Mouse (Mus musculus): ENCODE data around the gene Clspn. TPM values are rescaled to one million over a fixed set of nuclear protein-coding genes. Genes with fewer than 3 reads are reported as not detected.

The Clspn gene
- not detected for polyA plus RNA-seq (2014; fragmentation: Illumina TruSeq; extraction: RNeasy Lipid Tissue Mini Kit (QIAGEN cat#74804); ENCODE audit: low read depth, low replicate concordance)

DNA sequence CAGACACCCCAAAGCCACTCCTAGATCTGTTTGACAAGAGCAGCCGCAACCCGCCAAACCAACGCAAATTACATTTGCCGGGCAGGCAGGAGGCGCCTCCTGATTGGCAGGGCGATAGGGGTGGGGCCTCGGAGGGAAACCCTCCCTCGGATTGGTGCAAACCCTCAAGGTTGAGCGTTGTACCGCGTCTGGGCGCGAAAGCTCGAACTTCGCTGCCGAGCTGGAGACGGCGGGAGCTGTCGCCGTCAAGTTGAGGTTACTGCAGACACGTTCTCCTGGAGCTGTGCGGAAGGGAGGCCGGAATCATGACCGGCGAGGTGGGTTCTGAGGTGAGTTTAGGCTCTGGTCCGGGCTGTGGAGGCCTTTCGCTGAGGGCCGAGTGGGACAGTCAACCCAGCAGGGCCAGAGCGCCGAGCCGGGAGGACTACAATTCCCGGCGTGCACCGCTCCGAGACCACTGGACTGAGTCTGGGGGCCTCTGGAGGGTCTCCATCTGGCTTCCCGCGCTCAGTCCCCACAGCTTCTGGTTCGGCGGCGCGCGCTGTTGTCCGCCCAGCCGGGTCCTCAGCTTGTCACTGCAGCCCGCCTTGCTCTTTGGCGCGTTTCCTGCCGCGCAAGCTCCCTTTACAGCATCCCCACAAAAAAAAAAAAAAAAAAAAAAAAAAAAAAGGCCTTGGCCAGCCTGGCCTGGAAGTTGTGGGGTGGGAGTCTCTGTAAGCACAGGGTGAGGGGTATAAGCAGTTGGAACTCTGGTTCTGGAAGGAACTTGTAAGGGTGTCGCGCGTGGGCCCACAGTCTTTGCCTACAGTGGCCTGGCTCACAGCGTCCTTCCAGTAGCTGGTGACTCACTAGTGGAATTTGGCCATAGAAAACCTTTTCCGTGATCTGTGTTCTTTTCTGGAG is at the start of gene Clspn:
TSS of gene Clspn (plus strand) at position 127 of the 903 bp plus-strand sequence.

DNA sequence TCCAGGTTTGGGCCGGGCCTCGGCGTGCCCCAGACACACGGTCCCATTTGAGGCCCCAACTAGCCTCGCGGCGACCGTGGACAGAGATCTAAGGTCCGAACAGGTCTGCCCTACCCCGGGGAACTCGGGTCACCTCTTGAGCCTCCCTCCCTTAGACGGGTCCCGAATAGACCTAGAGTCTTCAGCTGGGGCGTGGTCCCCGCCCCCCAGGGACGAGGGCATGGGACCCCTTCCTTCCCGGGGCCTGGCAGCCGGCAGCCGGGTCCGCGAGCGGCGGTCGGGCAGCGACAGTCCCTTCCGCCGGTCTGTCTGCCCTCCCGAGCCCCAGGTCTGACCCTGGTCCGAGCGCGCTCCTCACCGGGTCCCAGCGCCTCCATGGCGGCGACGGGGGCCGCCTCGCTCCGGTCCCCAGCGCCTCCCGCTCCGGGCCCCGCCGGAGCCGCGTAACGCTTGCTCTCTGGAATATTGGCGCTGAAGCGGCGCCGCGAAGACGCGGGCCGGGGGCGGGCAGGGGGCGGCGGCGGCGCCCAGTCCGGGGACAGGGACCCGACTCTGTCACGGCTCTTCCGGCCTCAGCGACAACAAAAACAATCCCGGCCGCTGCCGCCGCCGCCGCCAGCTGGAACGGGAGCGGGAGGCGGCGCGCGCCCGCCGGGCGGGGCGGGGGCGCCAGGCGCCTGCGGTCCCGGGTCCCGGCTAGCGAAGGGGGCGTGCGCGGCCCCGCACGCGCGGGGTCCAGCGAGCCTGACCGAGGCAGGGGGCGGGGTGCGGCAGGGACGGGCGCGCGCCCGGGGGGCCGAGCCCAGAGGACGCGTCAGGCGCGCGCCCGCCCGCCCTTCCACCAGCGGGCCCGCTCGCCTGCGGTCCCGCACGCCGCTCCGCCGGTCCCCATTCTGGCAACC is 23.7 kb upstream of the Clspn start, which contains the start of gene Ago4:
TSS of gene Ago4 (minus strand) at position 646 of the 902 bp plus-strand sequence.

DNA sequence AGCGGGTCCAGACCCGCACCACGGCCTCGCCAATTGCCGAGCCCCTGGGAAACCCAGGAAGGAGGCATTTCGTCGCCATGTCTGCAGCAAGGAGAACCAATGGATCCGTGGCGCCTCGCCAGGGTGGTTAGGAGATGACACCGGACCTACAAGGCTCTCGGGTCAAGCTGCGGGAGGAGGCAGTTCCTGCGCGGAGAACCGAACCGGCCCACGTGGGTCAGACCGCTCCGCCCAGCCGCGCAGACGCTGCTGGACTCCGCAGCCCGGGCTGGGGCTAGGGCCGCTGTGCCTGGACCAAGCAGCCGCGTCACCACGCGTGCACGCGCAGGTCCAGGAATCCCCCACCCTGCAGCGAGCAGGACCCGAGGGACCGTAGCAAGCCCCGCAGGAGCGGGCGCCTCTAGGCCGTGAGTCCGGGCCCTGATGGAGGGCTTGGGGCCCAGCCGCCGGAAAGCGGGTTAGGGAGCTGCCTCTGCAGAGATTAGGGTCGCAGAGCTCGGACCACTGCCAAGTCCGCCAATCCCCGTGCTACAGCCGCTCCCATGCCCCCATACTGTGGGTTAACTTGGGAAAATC is 53.0 kb downstream of the Clspn start, which contains the start of gene 5730409E04Rik:
TSS of gene 5730409E04Rik (plus strand) at position 213 of the 576 bp plus-strand sequence.

Other genes starting within 250 kb of the Clspn start
- not detected for gene Adprhl2, start 235.2 kb upstream of the Clspn start, polyA plus RNA-seq (2014; fragmentation: Illumina TruSeq; extraction: RNeasy Lipid Tissue Mini Kit (QIAGEN cat#74804); ENCODE audit: low read depth, low replicate concordance)
- gene Tekt2, start 231.2 kb upstream of the Clspn start, polyA plus RNA-seq (2014; fragmentation: Illumina TruSeq; extraction: RNeasy Lipid Tissue Mini Kit (QIAGEN cat#74804); ENCODE audit: low read depth, low replicate concordance): not detected
- gene Ago3, start 127.4 kb upstream of the Clspn start, polyA plus RNA-seq (2014; fragmentation: Illumina TruSeq; extraction: RNeasy Lipid Tissue Mini Kit (QIAGEN cat#74804); ENCODE audit: low read depth, low replicate concordance): 4.4 TPM
- gene Ago1, start 88.4 kb upstream of the Clspn start, polyA plus RNA-seq (2014; fragmentation: Illumina TruSeq; extraction: RNeasy Lipid Tissue Mini Kit (QIAGEN cat#74804); ENCODE audit: low read depth, low replicate concordance): 8.2 TPM
- 3.1 TPM for gene Ago4, start 23.5 kb upstream of the Clspn start, polyA plus RNA-seq (2014; fragmentation: Illumina TruSeq; extraction: RNeasy Lipid Tissue Mini Kit (QIAGEN cat#74804); ENCODE audit: low read depth, low replicate concordance)
- gene 5730409E04Rik, start 52.9 kb downstream of the Clspn start, polyA plus RNA-seq (2014; fragmentation: Illumina TruSeq; extraction: RNeasy Lipid Tissue Mini Kit (QIAGEN cat#74804); ENCODE audit: low read depth, low replicate concordance): 2.9 TPM
- 66.5 TPM for gene Psmb2, start 120.7 kb downstream of the Clspn start, polyA plus RNA-seq (2014; fragmentation: Illumina TruSeq; extraction: RNeasy Lipid Tissue Mini Kit (QIAGEN cat#74804); ENCODE audit: low read depth, low replicate concordance)
- gene Tfap2e, start 179.3 kb downstream of the Clspn start, polyA plus RNA-seq (2014; fragmentation: Illumina TruSeq; extraction: RNeasy Lipid Tissue Mini Kit (QIAGEN cat#74804); ENCODE audit: low read depth, low replicate concordance): not detected
- gene Ncdn, start 196.5 kb downstream of the Clspn start, polyA plus RNA-seq (2014; fragmentation: Illumina TruSeq; extraction: RNeasy Lipid Tissue Mini Kit (QIAGEN cat#74804); ENCODE audit: low read depth, low replicate concordance): 0.16 TPM
- gene AU040320, start 196.6 kb downstream of the Clspn start, polyA plus RNA-seq (2014; fragmentation: Illumina TruSeq; extraction: RNeasy Lipid Tissue Mini Kit (QIAGEN cat#74804); ENCODE audit: low read depth, low replicate concordance): 2.7 TPM